ENCODE assay signal across 9 mouse cellular contexts in genomic region chr11:17951336-17951735, GRCm38 (mm10). TPM values are rescaled to one million over a fixed set of nuclear protein-coding genes. Genes with fewer than 3 reads are reported as not detected.
A peak's percentile ranks its signal among the peaks of the same experiment; 100 is the strongest.
DNase-seq lines count a peak whose midpoint lies in the region; ATAC-seq and TF ChIP-seq lines count a peak whose summit lies in the region.
"Had no signal": no experiment of that assay in that cellular context is flagged by ENCODE, and none has a peak within 500 bp of the region (broad histone marks: within the 10 kb centered on the region; RNA-seq: fewer than 3 reads in every experiment).

No protein-coding gene starts in this region.

- TF ChIP-seq CTCF in brain, embryonic 14.5 days (IDR thresholded peaks at IDR 0.05; ENCODE audit: borderline replicate concordance, extremely low read depth, insufficient read depth, insufficient read length): no peak

- no peaks in the 10 kb centered on the region for H3K9me3 ChIP-seq in forebrain, embryonic 15.5 days
- H3K9me3 ChIP-seq in forebrain, embryonic 10.5 days: no peaks in the 10 kb centered on the region
- H3K9me3 ChIP-seq in kidney, embryonic 14.5 days (ENCODE audit: control insufficient read depth, low read length): no peaks in the 10 kb centered on the region

- H3K9ac ChIP-seq in forebrain, embryonic 15.5 days (replicated peaks): no peak overlapping the region
- no peak overlapping the region for H3K9ac ChIP-seq in kidney, embryonic 14.5 days (ENCODE audit: low read depth, low read length)

- peak overlapping the region; percentile 63 for H3K27ac ChIP-seq in forebrain, embryonic 15.5 days (replicated peaks)
- no peak overlapping the region for H3K27ac ChIP-seq in forebrain, embryonic 10.5 days
- H3K27ac ChIP-seq in kidney, embryonic 14.5 days (ENCODE audit: low read depth, low read length): no peak overlapping the region
- H3K27ac ChIP-seq: gastrocnemius, adult 2 months had no signal

- H3K4me3 ChIP-seq in forebrain, embryonic 15.5 days: no peak overlapping the region
- no peak overlapping the region for H3K4me3 ChIP-seq in forebrain, embryonic 10.5 days
- no peak overlapping the region for H3K4me3 ChIP-seq in kidney, embryonic 14.5 days (ENCODE audit: low read length)
- H3K4me3 ChIP-seq: gastrocnemius, adult 2 months had no signal

- no peak for TF ChIP-seq POLR2A in brain, embryonic 14.5 days (IDR thresholded peaks at IDR 0.05; ENCODE audit: borderline replicate concordance, extremely low read depth, insufficient read depth, insufficient read length, poor library complexity, severe bottlenecking)

- intact Hi-C loops in left cerebral cortex, postnatal 14 days (cut with DNase I): no loop called here

- no peak for DNase-seq in forebrain, embryonic 10.5 days (ENCODE audit: extremely low spot score, low spot score)
- DNase-seq in brain, embryonic 14.5 days (ENCODE audit: low read depth): peak; percentile 94
- DNase-seq in frontal cortex, postnatal 10 days (ENCODE audit: low spot score in 2 of 2): peak; percentile 44 to 54
- DNase-seq in left cerebral cortex, postnatal 14 days (ENCODE audit: low spot score in 2 of 2): peak; percentile 41 to 62
- no peak for DNase-seq in thymus, adult 18-20 months
- DNase-seq: gastrocnemius, adult 2 months had no signal

- H3K4me2 ChIP-seq in forebrain, embryonic 15.5 days (replicated peaks): no peak overlapping the region
- no peak overlapping the region for H3K4me2 ChIP-seq in kidney, embryonic 14.5 days (replicated peaks; ENCODE audit: low read depth, low read length)

- peak; percentile 15; the same call in 1 of the 2 replicates for ATAC-seq in forebrain, embryonic 15.5 days (replicated peaks)
- ATAC-seq in granulocyte monocyte progenitor cell, adult 5-6 weeks (replicated peaks; ENCODE audit: poor library complexity, severe bottlenecking): no peak
- ATAC-seq in kidney, embryonic 14.5 days (ENCODE audit: low FRiP score, low TSS enrichment): no peak

- H3K36me3 ChIP-seq in forebrain, embryonic 15.5 days: peaks cover 22% of the 10 kb centered on the region
- H3K36me3 ChIP-seq in forebrain, embryonic 10.5 days (replicated peaks): peaks cover 57% of the 10 kb centered on the region
- peaks cover 41% of the 10 kb centered on the region for H3K36me3 ChIP-seq in kidney, embryonic 14.5 days (ENCODE audit: control insufficient read depth, insufficient read depth, low read length)

- peaks cover 19% of the 10 kb centered on the region for H3K4me1 ChIP-seq in forebrain, embryonic 15.5 days
- H3K4me1 ChIP-seq in forebrain, embryonic 10.5 days: peaks cover 16% of the 10 kb centered on the region
- no peaks in the 10 kb centered on the region for H3K4me1 ChIP-seq in kidney, embryonic 14.5 days (ENCODE audit: control insufficient read depth, insufficient read depth, low read length)

- 30% methylated on average over 3 of the region's 3 CpGs for WGBS in forebrain, embryonic 15.5 days
- WGBS in forebrain, embryonic 10.5 days: 96% methylated on average over 3 of the region's 3 CpGs
- 90% methylated on average over 3 of the region's 3 CpGs for WGBS in kidney, embryonic 14.5 days

- no peaks in the 10 kb centered on the region for H3K27me3 ChIP-seq in forebrain, embryonic 15.5 days
- no peaks in the 10 kb centered on the region for H3K27me3 ChIP-seq in forebrain, embryonic 10.5 days (ENCODE audit: poor library complexity, severe bottlenecking)
- H3K27me3 ChIP-seq in kidney, embryonic 14.5 days (ENCODE audit: control insufficient read depth, insufficient read depth, low read length): no peaks in the 10 kb centered on the region

RNA-seq across cellular contexts. Expression of gene Etaa1, which starts 2.3 kb away (rescaled TPM):
- 9.4 and 9.7 TPM in 2 replicates for polyA plus RNA-seq in forebrain, embryonic 15.5 days (2015; fragmentation: Nextera tagmentation; extraction: Ambion mirVana)
- polyA plus RNA-seq in forebrain, embryonic 10.5 days (2016; fragmentation: Nextera tagmentation; extraction: Ambion mirVana): 14.9 and 15.8 TPM in 2 replicates
- 7.5 TPM in 2 replicates for polyA plus RNA-seq in brain, embryonic 14.5 days (2012; rRNA removed)
- total RNA-seq in left cerebral cortex, postnatal 14 days (2021): 1 to 10 TPM; 6.1 to 6.3 TPM
- total RNA-seq in granulocyte monocyte progenitor cell, adult 5-6 weeks (2014; fragmentation: Nextera tagmentation): 8.2 and 23.0 TPM in 2 replicates
- total RNA-seq in granulocyte monocyte progenitor cell, adult 5-6 weeks (2017): 19.1 and 21.0 TPM in 2 replicates
- 18.5 and 18.8 TPM in 2 replicates for polyA plus RNA-seq in kidney, embryonic 14.5 days (2014; fragmentation: Nextera tagmentation; extraction: Ambion mirVana)

Comparison
In these comparisons a context has a peak if more than half of its experiments do, and no peak if none do; other contexts are left out.
1. DNase-seq: peak in brain, embryonic 14.5 days (single experiment), frontal cortex, postnatal 10 days (2 of 2) and left cerebral cortex, postnatal 14 days (2 of 2); none in forebrain, embryonic 10.5 days (single experiment) and thymus, adult 18-20 months (0 of 2).